Mouse (Mus musculus): ENCODE results near the gene BC016579.

BC016579 gene

DNA sequence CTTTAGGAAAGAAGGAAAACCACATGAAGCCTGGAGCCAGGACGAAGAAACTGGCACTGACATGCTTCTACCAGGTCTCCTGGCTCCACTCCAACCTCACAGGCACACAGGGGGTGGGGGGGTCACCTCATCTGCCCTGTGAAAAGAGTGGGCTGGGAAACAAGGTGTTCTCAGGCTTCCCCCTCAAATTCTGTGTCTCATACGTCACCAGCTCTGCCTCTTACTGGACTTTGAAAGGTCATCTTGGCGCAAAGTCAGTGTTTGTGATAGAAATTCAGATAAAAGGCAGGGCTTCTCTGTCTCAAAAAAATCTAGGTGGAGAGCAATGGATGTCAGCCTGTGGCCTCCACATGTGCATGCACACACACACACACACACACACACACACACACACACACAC lies 12.6 kb downstream of the BC016579 start:
- CTCF ChIA-PET, result interaction anchor here (0.7 kb wide), 1 partner anchor 187 kb away, joined by 4 read pairs; no protein-coding TSS in a partner anchor

GRCm38 (mm10) chr16:45640070-45640762 lies 13.7 kb downstream of the BC016579 start:
- CTCF ChIA-PET, result no interaction called here

- CTCF ChIA-PET, result no interaction called here
Observed at GRCm38 (mm10) chr16:45635826-45636225, 18.0 kb downstream of the BC016579 start.

DNA sequence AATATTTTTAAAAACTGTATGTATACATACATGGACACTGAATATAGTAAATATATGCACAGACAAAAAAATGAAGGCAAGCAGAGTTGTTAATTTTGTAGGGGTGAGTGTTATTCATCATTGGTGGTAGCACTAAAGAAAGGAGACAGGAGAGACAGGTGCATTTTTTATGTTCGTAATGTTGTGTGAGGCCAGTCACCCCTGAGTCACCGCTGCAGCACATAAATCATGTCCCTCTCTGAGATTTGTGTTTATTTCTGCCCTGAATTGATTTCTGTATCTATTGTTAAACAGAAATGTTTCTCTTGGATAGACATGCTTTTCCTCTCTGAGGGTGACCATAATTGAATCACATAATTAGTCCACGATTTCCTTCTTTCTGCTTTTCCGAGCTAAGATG lies 21.4 kb downstream of the BC016579 start:
- CTCF ChIA-PET, result no interaction called here

GRCm38 (mm10) chr16:45630347-45630960 lies 23.4 kb downstream of the BC016579 start:
- CTCF ChIA-PET, result interaction anchor here (1.5 kb wide), 1 partner anchor 438 kb away, joined by 3 read pairs; no protein-coding TSS in a partner anchor

DNA sequence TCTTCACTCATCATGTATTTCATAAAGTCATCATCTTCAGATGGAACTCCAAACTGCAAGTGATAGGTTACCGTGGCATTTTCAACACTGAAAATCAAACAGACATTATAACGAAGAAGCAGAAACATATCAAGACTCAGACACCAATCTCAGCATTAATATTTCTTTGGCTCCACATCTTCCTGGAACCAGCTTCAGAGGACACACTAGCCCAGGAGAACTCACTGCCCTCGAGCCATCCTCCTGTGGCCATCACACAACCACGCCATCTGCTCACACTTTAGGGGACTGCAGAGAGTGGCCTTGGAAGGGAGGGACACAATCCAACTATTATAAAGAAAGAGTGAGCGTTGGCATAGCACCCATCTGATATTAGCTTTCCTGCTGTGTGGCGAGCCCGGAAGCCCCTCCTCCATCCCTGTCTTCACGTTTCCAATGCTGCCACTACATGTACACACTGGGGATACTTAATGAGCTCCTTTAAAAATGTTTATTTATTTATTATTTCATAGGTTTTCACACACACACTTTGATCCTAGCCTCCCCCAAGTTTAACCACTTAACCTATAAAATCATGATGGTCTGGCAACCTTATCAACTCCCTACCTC lies 24.3 kb downstream of the BC016579 start:
- CTCF ChIA-PET, result interaction anchor here (1.5 kb wide), 1 partner anchor 437 kb away, joined by 3 read pairs; no protein-coding TSS in a partner anchor

GRCm38 (mm10) chr16:45625342-45625741 lies 28.5 kb downstream of the BC016579 start:
- CTCF ChIA-PET, result no interaction called here

DNA sequence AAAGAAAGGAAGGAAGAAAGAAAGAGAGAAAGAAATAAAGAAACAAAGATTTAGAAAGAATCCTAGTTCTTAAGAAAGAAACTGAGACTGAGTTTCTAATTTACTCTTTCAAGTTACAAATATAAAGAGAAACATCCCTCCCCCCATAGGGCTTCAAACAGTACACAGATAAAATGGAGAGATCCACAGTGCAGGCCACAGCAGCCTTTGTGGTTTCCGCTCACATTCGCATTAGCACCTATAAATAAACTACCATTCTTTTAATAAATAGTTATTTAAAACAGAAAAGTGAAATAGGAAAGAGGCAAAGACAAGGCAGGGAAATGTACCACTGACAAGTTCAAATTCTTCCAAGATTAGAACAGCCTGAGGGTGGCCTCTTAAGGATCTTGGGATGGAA lies 29.1 kb downstream of the BC016579 start:
- CTCF ChIA-PET, result interaction anchor here (0.7 kb wide), 1 partner anchor 626 kb away, joined by 6 read pairs; no protein-coding TSS in a partner anchor

GRCm38 (mm10) chr16:45623230-45623629 lies 30.6 kb downstream of the BC016579 start:
- CTCF ChIA-PET, result no interaction called here

DNA sequence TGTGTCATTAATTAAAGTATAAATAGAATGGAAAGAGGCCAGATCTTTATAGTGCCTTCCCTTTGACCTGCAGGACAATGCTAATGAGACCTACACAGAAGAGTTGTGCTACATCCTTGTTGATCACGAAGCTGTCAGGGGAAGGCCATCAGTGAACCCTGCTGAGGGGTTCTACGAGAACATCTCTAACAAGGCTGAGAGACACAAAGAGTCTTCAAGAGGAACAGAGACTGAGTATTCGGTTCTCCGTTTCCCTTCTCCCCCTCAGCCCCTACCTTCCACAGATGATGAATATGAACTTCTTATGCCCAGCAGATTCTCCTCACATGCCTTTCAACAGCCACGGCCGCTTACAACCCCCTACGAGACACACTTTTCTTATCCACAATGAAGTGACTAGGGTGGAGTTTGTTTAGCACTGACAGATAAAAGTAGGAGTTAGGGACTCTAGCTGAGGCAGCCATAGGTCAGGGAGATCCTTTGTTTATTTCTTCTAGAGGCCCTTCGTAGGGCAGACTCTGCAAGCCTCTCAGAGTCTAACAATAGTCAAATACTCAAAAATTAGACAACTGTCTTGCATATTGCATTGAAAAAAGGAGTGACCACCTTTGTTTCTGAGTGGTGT lies 34.0 kb downstream of the BC016579 start:
- CTCF ChIA-PET, result no interaction called here

DNA sequence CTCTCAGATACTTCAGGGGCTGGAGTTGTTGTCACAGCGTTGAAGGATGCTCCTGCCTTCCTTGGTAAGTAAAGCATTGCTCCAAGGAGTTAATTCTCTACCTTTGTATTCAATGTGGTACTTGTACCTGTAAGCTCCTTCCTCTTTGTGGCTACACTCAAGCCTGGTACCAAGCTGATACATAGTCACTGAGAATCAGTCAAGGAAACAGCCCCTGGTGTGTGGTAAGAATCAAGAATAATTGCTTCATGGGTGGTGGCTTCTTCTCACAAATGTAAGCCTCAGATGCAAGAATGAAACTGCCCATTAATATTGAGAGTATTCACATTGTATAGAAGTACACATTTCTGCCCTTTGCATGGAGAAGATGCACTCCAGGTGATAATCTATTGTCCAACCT lies 37.9 kb downstream of the BC016579 start:
- CTCF ChIA-PET, result no interaction called here

DNA sequence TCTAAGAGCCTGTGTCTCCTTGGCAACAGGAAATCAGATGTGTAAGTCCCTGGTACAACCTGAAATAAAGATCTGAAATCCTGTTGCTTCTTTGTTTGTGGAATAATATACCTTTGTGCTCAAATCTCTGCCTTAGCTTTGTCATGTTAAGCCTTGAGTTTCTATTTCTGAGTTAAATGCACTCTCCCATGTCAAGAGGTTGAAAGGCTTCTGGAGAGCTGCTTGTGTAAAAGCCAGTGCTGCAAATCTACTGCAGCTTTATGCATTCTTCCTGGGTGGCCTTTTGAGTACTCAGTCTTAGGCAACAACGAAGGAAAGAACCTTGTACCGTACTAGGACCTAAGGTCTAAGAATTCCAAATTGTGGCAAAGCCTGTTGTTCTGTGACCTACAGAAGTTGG lies 40.6 kb downstream of the BC016579 start:
- CTCF ChIA-PET, result no interaction called here

DNA sequence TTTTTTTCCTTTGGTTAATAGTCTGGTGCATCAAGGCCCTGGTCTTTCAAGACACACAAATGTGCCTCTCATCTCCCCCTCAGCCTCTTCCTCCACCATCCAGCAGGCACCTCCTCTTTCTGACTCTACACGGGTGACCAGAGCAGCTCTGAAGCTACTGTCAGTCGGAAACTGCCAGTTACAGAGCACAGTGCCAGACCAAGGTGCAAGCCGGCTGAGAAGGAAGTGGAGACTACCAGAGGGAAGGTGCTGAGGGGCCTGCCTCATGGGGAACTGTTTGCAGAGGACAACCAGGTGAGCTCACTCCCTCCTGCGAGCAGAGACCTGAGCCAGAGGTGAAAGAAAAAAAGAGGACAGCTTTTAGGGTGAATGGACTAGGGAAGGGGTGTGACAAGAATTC lies 43.6 kb downstream of the BC016579 start, which contains the start of gene Gcsam:
Gcsam (plus strand) TSS at position 114 of the 400 bp plus-strand sequence.
- CTCF ChIA-PET, result interaction anchor here (0.7 kb wide), 1 partner anchor 750 kb away, joined by 5 read pairs; no protein-coding TSS in a partner anchor

DNA sequence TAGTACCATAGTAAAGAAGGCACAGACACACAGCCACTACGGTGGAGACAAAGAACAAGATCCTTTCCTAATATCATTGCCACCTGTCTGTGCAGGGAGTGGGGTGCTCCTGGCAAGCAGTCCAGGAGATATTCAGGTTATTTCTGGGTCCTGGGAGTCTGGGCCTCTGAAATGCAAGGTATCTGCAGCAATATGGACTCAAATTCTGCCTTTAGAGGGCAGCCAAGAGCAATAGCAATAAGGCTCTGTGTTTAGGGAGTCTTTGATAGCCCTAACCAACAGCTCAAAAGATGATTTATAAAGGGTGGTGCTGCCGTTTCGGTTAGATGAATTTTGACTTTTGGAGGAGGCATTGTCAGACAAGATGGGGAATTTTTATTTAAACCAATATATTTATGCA lies 44.6 kb downstream of the BC016579 start:
- CTCF ChIA-PET, result no interaction called here

GRCm38 (mm10) chr16:45608481-45608954 lies 45.4 kb downstream of the BC016579 start:
- CTCF ChIA-PET, result interaction anchor here (0.5 kb wide), 1 partner anchor 299 kb away, joined by 3 read pairs; no protein-coding TSS in a partner anchor

DNA sequence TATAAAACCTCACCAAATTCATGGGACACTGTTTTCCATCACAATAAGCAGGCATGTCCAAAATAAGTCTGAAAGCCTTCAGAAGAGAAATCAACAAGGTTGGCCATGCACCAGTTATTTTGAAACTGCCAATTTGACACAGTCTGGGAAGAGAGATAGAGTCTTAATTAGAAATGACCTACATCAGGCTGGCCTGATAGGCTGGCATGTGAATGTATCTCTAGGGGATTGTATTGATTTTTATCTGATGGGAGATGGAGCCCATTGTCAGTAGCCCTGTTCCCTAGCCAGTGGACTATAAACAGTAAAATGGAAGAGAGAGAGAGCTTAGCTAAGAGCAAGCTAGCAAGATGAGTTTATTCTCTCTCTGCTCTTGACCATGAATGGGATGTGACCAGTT lies 58.4 kb downstream of the BC016579 start:
- CTCF ChIA-PET, result no interaction called here

GRCm38 (mm10) chr16:45593656-45594055 lies 60.2 kb downstream of the BC016579 start:
- CTCF ChIA-PET, result no interaction called here

GRCm38 (mm10) chr16:45582512-45582911 lies 71.4 kb downstream of the BC016579 start:
- CTCF ChIA-PET, result no interaction called here

DNA sequence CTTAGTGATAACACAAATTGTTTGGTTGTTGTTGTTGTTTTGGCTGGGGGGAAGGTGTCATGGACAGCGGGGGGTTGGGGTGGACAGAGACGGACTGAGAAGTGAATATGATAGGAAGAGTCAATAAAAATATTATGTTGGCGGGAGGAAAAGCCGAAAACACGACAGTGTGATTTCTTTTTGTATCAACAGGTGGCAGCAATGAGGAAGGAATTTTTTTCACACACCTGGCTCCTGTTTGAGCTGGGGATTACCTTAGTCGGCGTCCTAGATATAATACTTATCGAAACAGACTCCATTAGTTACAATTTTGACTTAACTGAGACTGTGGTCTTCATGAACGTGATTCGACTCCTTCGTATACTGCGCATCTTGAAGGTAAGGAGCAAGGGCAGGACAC lies 74.0 kb downstream of the BC016579 start:
- CTCF ChIA-PET, result no interaction called here
